7 mouse cellular contexts compared by ENCODE assay signal in genomic region chr3:95870976-95871375, GRCm38 (mm10). TPM values are rescaled to one million over a fixed set of nuclear protein-coding genes. Genes with fewer than 3 reads are reported as not detected.
A peak's percentile ranks its signal among the peaks of the same experiment; 100 is the strongest.
DNase-seq lines count a peak whose midpoint lies in the region; ATAC-seq and TF ChIP-seq lines count a peak whose summit lies in the region.

No protein-coding gene starts in this region.

- peaks cover 5% of the 10 kb centered on the region for H3K4me1 ChIP-seq in testis, adult 2 months (ENCODE audit: control insufficient read depth, insufficient read depth, low read length)
- H3K4me1 ChIP-seq in forebrain, embryonic 12.5 days, result peaks cover 16% of the 10 kb centered on the region
- peaks cover 47% of the 10 kb centered on the region for H3K4me1 ChIP-seq in liver, embryonic 12.5 days
- no peaks in the 10 kb centered on the region for H3K4me1 ChIP-seq in stomach, postnatal 0 days (replicated peaks; ENCODE audit: control insufficient read depth, insufficient read depth)

- DNase-seq in testis, postnatal 10 days (ENCODE audit: low spot score), result no peak
- DNase-seq in stomach, postnatal 0 days (ENCODE audit: low spot score), result no peak
- DNase-seq in thymus, postnatal 14 days, result no peak
- DNase-seq in ovary, postnatal 36 days (ENCODE audit: low spot score), result no peak

- no peaks in the 10 kb centered on the region for H3K9me3 ChIP-seq in forebrain, embryonic 12.5 days
- H3K9me3 ChIP-seq in liver, embryonic 12.5 days (replicated peaks), result no peaks in the 10 kb centered on the region
- H3K9me3 ChIP-seq in stomach, postnatal 0 days (ENCODE audit: control insufficient read depth, low read length), result no peaks in the 10 kb centered on the region

- no peak for TF ChIP-seq EP300 in stomach, postnatal 0 days (optimal IDR thresholded peaks at IDR 0.05)

- H3K4me3 ChIP-seq in testis, adult 2 months (ENCODE audit: control insufficient read depth, low read depth, low read length), result peak overlapping the region; percentile 95
- peak overlapping the region; percentile 68 for H3K4me3 ChIP-seq in forebrain, embryonic 12.5 days (replicated peaks)
- peak overlapping the region; percentile 69 for H3K4me3 ChIP-seq in liver, embryonic 12.5 days
- peak overlapping the region; percentile 62 for H3K4me3 ChIP-seq in stomach, postnatal 0 days (ENCODE audit: low read depth, low read length)

- H3K4me2 ChIP-seq in forebrain, embryonic 12.5 days, result peak overlapping the region; percentile 76
- peak overlapping the region; percentile 76 for H3K4me2 ChIP-seq in liver, embryonic 12.5 days
- peak overlapping the region; percentile 68 for H3K4me2 ChIP-seq in stomach, postnatal 0 days (replicated peaks; ENCODE audit: low read depth)

- no peaks in the 10 kb centered on the region for H3K27me3 ChIP-seq in testis, adult 2 months (ENCODE audit: control insufficient read depth, insufficient read depth, low read length)
- no peaks in the 10 kb centered on the region for H3K27me3 ChIP-seq in forebrain, embryonic 12.5 days
- H3K27me3 ChIP-seq in liver, embryonic 12.5 days (replicated peaks), result no peaks in the 10 kb centered on the region
- H3K27me3 ChIP-seq in stomach, postnatal 0 days (ENCODE audit: control insufficient read depth, insufficient read depth, low read length), result no peaks in the 10 kb centered on the region

- H3K9ac ChIP-seq in forebrain, embryonic 12.5 days, result peak overlapping the region; percentile 82
- H3K9ac ChIP-seq in liver, embryonic 12.5 days, result peak overlapping the region; percentile 81
- H3K9ac ChIP-seq in stomach, postnatal 0 days (ENCODE audit: low read length), result peak overlapping the region; percentile 74

- ATAC-seq in forebrain, embryonic 12.5 days (ENCODE audit: low FRiP score), result peak; percentile 58
- peak; percentile 56 for ATAC-seq in liver, embryonic 12.5 days
- ATAC-seq in stomach, postnatal 0 days (ENCODE audit: low FRiP score, low TSS enrichment), result peak; percentile 13; the same call in 1 of the 2 replicates

- TF ChIP-seq CTCF in testis, adult 2 months (IDR thresholded peaks at IDR 0.05; ENCODE audit: control insufficient read depth, insufficient read depth, insufficient replicate concordance, low read depth, low read length), result no peak
- TF ChIP-seq CTCF in stomach, postnatal 0 days (IDR thresholded peaks at IDR 0.05; ENCODE audit: low read depth), result no peak

- TF ChIP-seq POLR2A in testis, adult 2 months (IDR thresholded peaks at IDR 0.05; ENCODE audit: control insufficient read depth, low read depth, low read length), result no peak

- 10% methylated on average over 15 of the region's 15 CpGs for WGBS in forebrain, embryonic 12.5 days
- WGBS in liver, embryonic 12.5 days (ENCODE audit: insufficient replicate concordance), result 6% methylated on average over 15 of the region's 15 CpGs
- 5% methylated on average over 15 of the region's 15 CpGs for WGBS in stomach, postnatal 0 days

- H3K27ac ChIP-seq in testis, adult 2 months (ENCODE audit: control insufficient read depth, insufficient read depth, low read depth, low read length), result peak overlapping the region; percentile 19
- peak overlapping the region; percentile 77 for H3K27ac ChIP-seq in forebrain, embryonic 12.5 days
- H3K27ac ChIP-seq in liver, embryonic 12.5 days, result peak overlapping the region; percentile 87
- peak overlapping the region; percentile 77 for H3K27ac ChIP-seq in stomach, postnatal 0 days (replicated peaks)

- no peaks in the 10 kb centered on the region for H3K36me3 ChIP-seq in testis, adult 2 months (ENCODE audit: control insufficient read depth, insufficient read depth, low read length)
- peaks cover 30% of the 10 kb centered on the region for H3K36me3 ChIP-seq in forebrain, embryonic 12.5 days (replicated peaks)
- peaks cover 52% of the 10 kb centered on the region for H3K36me3 ChIP-seq in liver, embryonic 12.5 days
- H3K36me3 ChIP-seq in stomach, postnatal 0 days (ENCODE audit: control insufficient read depth, insufficient read depth, low read length), result no peaks in the 10 kb centered on the region

RNA-seq across cellular contexts. Expression of gene Mrps21, which starts 0.3 kb away (rescaled TPM):
- polyA plus RNA-seq in testis, adult 2 months (2012; rRNA removed), result 30.5 and 40.4 TPM in 2 replicates
- 328 and 348 TPM in 2 replicates for polyA plus RNA-seq in forebrain, embryonic 12.5 days (2016; fragmentation: Nextera tagmentation; extraction: Ambion mirVana)
- polyA plus RNA-seq in liver, embryonic 12.5 days (2016; fragmentation: Nextera tagmentation; extraction: Ambion mirVana), result 280 and 285 TPM in 2 replicates
- 283 and 301 TPM in 2 replicates for polyA plus RNA-seq in stomach, postnatal 0 days (2015; fragmentation: Nextera tagmentation; extraction: Ambion mirVana)

RNA-seq across cellular contexts. Expression of gene Ciart, which starts 11.1 kb away (rescaled TPM):
- 16.2 and 16.5 TPM in 2 replicates for polyA plus RNA-seq in testis, adult 2 months (2012; rRNA removed)
- polyA plus RNA-seq in forebrain, embryonic 12.5 days (2016; fragmentation: Nextera tagmentation; extraction: Ambion mirVana), result 4.1 and 4.9 TPM in 2 replicates
- 2.4 and 2.8 TPM in 2 replicates for polyA plus RNA-seq in liver, embryonic 12.5 days (2016; fragmentation: Nextera tagmentation; extraction: Ambion mirVana)
- polyA plus RNA-seq in stomach, postnatal 0 days (2015; fragmentation: Nextera tagmentation; extraction: Ambion mirVana), result 2.3 and 3.2 TPM in 2 replicates

RNA-seq across cellular contexts. Expression of gene Prpf3, which starts 15.3 kb away (rescaled TPM):
- 14.9 and 15.5 TPM in 2 replicates for polyA plus RNA-seq in testis, adult 2 months (2012; rRNA removed)
- polyA plus RNA-seq in forebrain, embryonic 12.5 days (2016; fragmentation: Nextera tagmentation; extraction: Ambion mirVana), result 59.1 and 69.5 TPM in 2 replicates
- polyA plus RNA-seq in liver, embryonic 12.5 days (2016; fragmentation: Nextera tagmentation; extraction: Ambion mirVana), result 41.4 and 44.3 TPM in 2 replicates
- polyA plus RNA-seq in stomach, postnatal 0 days (2015; fragmentation: Nextera tagmentation; extraction: Ambion mirVana), result 12.9 and 13.8 TPM in 2 replicates

RNA-seq across cellular contexts. Expression of gene BC028528, which starts 20.8 kb away (rescaled TPM):
- 1.7 and 2.4 TPM in 2 replicates for polyA plus RNA-seq in testis, adult 2 months (2012; rRNA removed)
- polyA plus RNA-seq in forebrain, embryonic 12.5 days (2016; fragmentation: Nextera tagmentation; extraction: Ambion mirVana), result 8.4 and 10.1 TPM in 2 replicates
- polyA plus RNA-seq in liver, embryonic 12.5 days (2016; fragmentation: Nextera tagmentation; extraction: Ambion mirVana), result 6.7 and 8.2 TPM in 2 replicates
- 14.2 and 14.8 TPM in 2 replicates for polyA plus RNA-seq in stomach, postnatal 0 days (2015; fragmentation: Nextera tagmentation; extraction: Ambion mirVana)

RNA-seq across cellular contexts. Expression of gene Aph1a, which starts 22.8 kb away (rescaled TPM):
- polyA plus RNA-seq in testis, adult 2 months (2012; rRNA removed), result 14.9 and 17.6 TPM in 2 replicates
- polyA plus RNA-seq in forebrain, embryonic 12.5 days (2016; fragmentation: Nextera tagmentation; extraction: Ambion mirVana), result 32.2 and 37.5 TPM in 2 replicates
- polyA plus RNA-seq in liver, embryonic 12.5 days (2016; fragmentation: Nextera tagmentation; extraction: Ambion mirVana), result 16.5 and 19.0 TPM in 2 replicates
- 33.4 and 37.6 TPM in 2 replicates for polyA plus RNA-seq in stomach, postnatal 0 days (2015; fragmentation: Nextera tagmentation; extraction: Ambion mirVana)

Comparison
In these comparisons a context has a peak if more than half of its experiments do, and no peak if none do; other contexts are left out.
1. H3K27ac ChIP-seq: peak in every context shown above with its lines; median percentile 87 in liver, embryonic 12.5 days; 77 in forebrain, embryonic 12.5 days; 77 in stomach, postnatal 0 days; 19 in testis, adult 2 months.